Mouse (Mus musculus) lung, adult 2 months (tissue): ENCODE measurements around the gene Nhp2. TPM values are rescaled to one million over a fixed set of nuclear protein-coding genes. Genes with fewer than 3 reads are reported as not detected.
"Not testable (repeated sequence)": the region's sequence is repeated elsewhere in the genome, so short reads cannot be mapped to it uniquely, and the experiment has no call there.

Experiments
- DNase-seq: peaks from one replicate; pipeline ENCODE4 v3.0.0; 2022
- H3K4me1 ChIP-seq: fragments of 200-500 bp; 2 replicates; pipeline ENCODE4 v1.6.1; 2011; ENCODE audit warnings: low read length; ENCODE audit not compliant: control insufficient read depth, insufficient read depth
- H3K4me3 ChIP-seq: fragments of 200-500 bp; replicated peaks from 2 replicates; pipeline ENCODE3; 2011; ENCODE audit warnings: low read depth, mild to moderate bottlenecking, control low read depth, low read length; ENCODE audit errors: extremely low read depth
- CTCF ChIP-seq: fragments of 200-500 bp; IDR thresholded peaks from 2 replicates; pipeline ENCODE4 v1.5.1; 2011; ENCODE audit warnings: mild to moderate bottlenecking, low read length, control low read depth; ENCODE audit not compliant: insufficient read depth
- POLR2A ChIP-seq: fragments of 200-500 bp; IDR thresholded peaks from 2 replicates; pipeline ENCODE4 v1.6.1; 2011; ENCODE audit warnings: low read depth, mild to moderate bottlenecking, control low read depth, low read length, borderline replicate concordance; ENCODE audit errors: extremely low read depth
- WGBS: fragments of 180-500 bp; shearing (Covaris S2); methylation state at CpG from one replicate; pipeline ENCODE4 v1.1.7; 2018; 5-methylcytosine and 5-hydroxymethylcytosine counted together
- polyA plus RNA-seq: library from polyadenylated mRNA; depleted of rRNA; stranded (reverse); fragments of >200 nt; gene quantifications from 2 replicates; pipeline ENCODE4 v1.2.3, GENCODE M21; 2012; rRNA removed

Gene Nhp2
- polyA plus RNA-seq, 1 experiment: 33.3 TPM

DNA sequence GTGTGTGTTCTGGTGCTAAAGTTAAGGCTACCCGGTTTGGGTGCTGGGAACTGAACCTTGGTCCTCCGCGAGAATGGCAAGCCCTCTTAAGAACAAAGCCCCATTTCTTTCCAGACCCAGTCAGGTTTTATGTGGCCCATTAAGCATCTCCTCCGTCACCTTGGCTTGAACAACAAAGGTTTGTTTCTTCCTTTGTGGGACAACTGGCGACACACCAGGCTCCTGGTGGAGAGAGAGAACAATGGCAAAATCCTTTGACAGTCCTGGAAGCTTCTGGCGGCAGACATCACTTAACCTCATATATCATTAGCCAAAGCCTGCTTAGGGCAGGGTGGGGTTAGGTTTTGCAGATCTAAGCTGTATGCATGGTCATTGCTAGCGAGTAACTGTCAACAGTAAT, 43.1 kb downstream of the Nhp2 start:
- no peak overlapping the region for H3K4me3 ChIP-seq
- H3K4me1 ChIP-seq: peaks cover 9% of the 10 kb centered on the region
- WGBS: 66% methylated on average over 7 of the region's 7 CpGs
- TF ChIP-seq CTCF (no peak), POLR2A (no peak)
- no peak for DNase-seq

DNA sequence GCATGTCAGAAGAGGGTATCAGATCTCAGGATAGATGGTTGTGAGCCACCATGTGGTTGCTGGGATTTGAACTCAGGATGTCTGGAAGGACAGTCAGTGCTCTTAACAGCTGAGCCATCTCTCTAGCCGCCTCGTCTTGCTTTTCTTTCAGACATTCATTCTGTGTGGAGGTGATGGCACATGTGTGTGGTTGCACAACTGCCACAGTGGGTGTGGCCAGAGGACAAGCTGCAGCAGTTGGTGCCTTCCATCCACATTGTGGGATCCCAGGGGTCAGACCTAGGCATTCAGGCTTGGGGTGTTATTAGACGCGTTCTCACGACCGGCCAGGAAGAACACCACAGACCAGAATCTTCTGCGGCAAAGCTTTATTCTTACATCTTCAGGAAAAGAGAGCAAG, 45.2 kb downstream of the Nhp2 start:
- not testable (repeated sequence) for DNase-seq

GRCm38 (mm10) chr11:51670846-51671245, 51.3 kb downstream of the Nhp2 start:
- TF ChIP-seq POLR2A (no peak), CTCF (no peak)
- Histone ChIP-seq H3K4me3 (no peak overlapping the region), H3K4me1 (no peaks in the 10 kb centered on the region)
- WGBS: 93% methylated on average over 7 of the region's 7 CpGs
- no peak for DNase-seq

More for the DNA sequence above, 45.2 kb downstream of the Nhp2 start:
- 76% methylated on average over 7 of the region's 7 CpGs for WGBS
- H3K4me1 ChIP-seq, H3K4me3 ChIP-seq: not testable (repeated sequence)

GRCm38 (mm10) chr11:51671376-51671775, 51.8 kb downstream of the Nhp2 start:
- Histone ChIP-seq H3K4me3 (no peak overlapping the region), H3K4me1 (no peaks in the 10 kb centered on the region)
- DNase-seq: no peak
- 53% methylated on average over 2 of the region's 2 CpGs for WGBS
- TF ChIP-seq CTCF: no peak
- no peak for TF ChIP-seq POLR2A

- DNase-seq: no peak
- Histone ChIP-seq H3K4me3 (no peak overlapping the region), H3K4me1 (no peaks in the 10 kb centered on the region)
- WGBS: 79% methylated on average over 9 of the region's 9 CpGs
- TF ChIP-seq CTCF (no peak), POLR2A (no peak)
Observed at GRCm38 (mm10) chr11:51673291-51673690, 53.8 kb downstream of the Nhp2 start.

Other genes with a start within 250 kb of the Nhp2 start
- 19.8 and 25.4 TPM in 2 replicates for gene Phykpl, start 35.0 kb upstream of the Nhp2 start, polyA plus RNA-seq
- gene Hnrnpab, start 12.9 kb upstream of the Nhp2 start, polyA plus RNA-seq: 174 and 289 TPM in 2 replicates
- 64.9 and 65.8 TPM in 2 replicates for gene Rmnd5b, start 16.2 kb downstream of the Nhp2 start, polyA plus RNA-seq
- 43.7 and 45.9 TPM in 2 replicates for gene N4bp3, start 31.1 kb downstream of the Nhp2 start, polyA plus RNA-seq
- gene D930048N14Rik, start 31.2 kb downstream of the Nhp2 start, polyA plus RNA-seq: 9.1 and 13.2 TPM in 2 replicates
- 6.9 and 8.3 TPM in 2 replicates for gene 0610009B22Rik, start 69.1 kb downstream of the Nhp2 start, polyA plus RNA-seq
- gene Sec24a, start 143.9 kb downstream of the Nhp2 start, polyA plus RNA-seq: 11.9 and 12.9 TPM in 2 replicates
- 13.1 and 24.9 TPM in 2 replicates for gene Sar1b, start 144.0 kb downstream of the Nhp2 start, polyA plus RNA-seq
- 23.6 and 33.3 TPM in 2 replicates for gene Jade2, start 237.9 kb downstream of the Nhp2 start, polyA plus RNA-seq